Comparison of ENCODE assay signal across 18 mouse cellular contexts in genomic region chr12:70710311-70710710, GRCm38 (mm10).
A peak's percentile ranks its signal among the peaks of the same experiment; 100 is the strongest.
DNase-seq lines count a peak whose midpoint lies in the region; ATAC-seq and TF ChIP-seq lines count a peak whose summit lies in the region.
"Had no signal": no experiment of that assay in that cellular context is flagged by ENCODE, and none has a peak within 500 bp of the region (broad histone marks: within the 10 kb centered on the region; RNA-seq: fewer than 3 reads in every experiment).

No protein-coding gene starts in this region.

- no peaks in the 10 kb centered on the region for H3K79me2 ChIP-seq in liver, adult 2 months (ENCODE audit: control insufficient read depth, insufficient read depth, low read length)

- no peak overlapping the region for H3K4me3 ChIP-seq in liver, adult 2 months (ENCODE audit: insufficient read depth, low read depth, low read length)
- no peak overlapping the region for H3K4me3 ChIP-seq in liver, postnatal 0 days (ENCODE audit: low read depth, low read length)

- no peak overlapping the region for H3K27ac ChIP-seq in liver, adult 2 months (replicated peaks; ENCODE audit: insufficient read depth, low read depth, low read length)
- H3K27ac ChIP-seq in liver, postnatal 0 days (ENCODE audit: low read depth) = no peak overlapping the region

- H3K9ac ChIP-seq in liver, adult 2 months (ENCODE audit: low read depth, low read length) = no peak overlapping the region
- no peak overlapping the region for H3K9ac ChIP-seq in liver, postnatal 0 days (replicated peaks)

- 71% methylated on average over 7 of the region's 7 CpGs for WGBS in liver, adult 2 months
- WGBS in liver, postnatal 0 days (ENCODE audit: insufficient replicate concordance) = 76% methylated on average over 7 of the region's 7 CpGs

- H3K9me3 ChIP-seq in liver, postnatal 0 days (ENCODE audit: low read length) = no peaks in the 10 kb centered on the region
- H3K9me3 ChIP-seq: G1E had no signal

- TF ChIP-seq EP300 in liver, postnatal 0 days (IDR thresholded peaks at IDR 0.05; ENCODE audit: low read depth) = no peak

- no peak for TF ChIP-seq POLR2A in liver, adult 2 months (IDR thresholded peaks at IDR 0.05; ENCODE audit: extremely low read depth, insufficient read depth, low read length)

- H3K4me2 ChIP-seq in liver, postnatal 0 days (ENCODE audit: low read depth, low read length) = no peak overlapping the region

- no peaks in the 10 kb centered on the region for H3K27me3 ChIP-seq in liver, adult 2 months (ENCODE audit: control insufficient read depth, insufficient read depth, low read length)
- H3K27me3 ChIP-seq in liver, postnatal 0 days (ENCODE audit: insufficient read depth, low read length) = no peaks in the 10 kb centered on the region
- H3K27me3 ChIP-seq: CH12.LX, Patski had no signal

- no peak for ATAC-seq in liver, postnatal 0 days
- ATAC-seq: activated CD4-positive, CD25-positive, alpha-beta regulatory T cell, adult 4 months; CD4-positive, CD25-positive, alpha-beta regulatory T cell, adult 4 months; Patski had no signal

- no peak for TF ChIP-seq CTCF in liver, adult 2 months (IDR thresholded peaks at IDR 0.05; ENCODE audit: low read depth, low read length)
- no peak for TF ChIP-seq CTCF in liver, postnatal 0 days (IDR thresholded peaks at IDR 0.05; ENCODE audit: low read depth)

- DNase-seq in liver, adult 2 months (ENCODE audit: extremely low read depth, low read depth, low spot score) = peak; percentile 61
- no peak for DNase-seq in liver, postnatal 0 days
- DNase-seq: adrenal gland, adult 2 months; adrenal gland, adult 8-10 months; adrenal gland, postnatal 10 days; adrenal gland, postnatal 14 days; adrenal gland, postnatal 25 days; adrenal gland, postnatal 36 days; B cell, adult 2 months; cerebellum, adult 11 months; cerebellum, adult 11-12 months; cerebellum, adult 18-20 months; cerebellum, adult 2 months had no signal

- H3K4me1 ChIP-seq in liver, adult 2 months (ENCODE audit: control insufficient read depth, insufficient read depth, low read length) = peaks cover 19% of the 10 kb centered on the region
- peaks cover 21% of the 10 kb centered on the region for H3K4me1 ChIP-seq in liver, postnatal 0 days (ENCODE audit: insufficient read depth)

- no peaks in the 10 kb centered on the region for H3K36me3 ChIP-seq in liver, adult 2 months (ENCODE audit: control insufficient read depth, insufficient read depth, low read length)
- no peaks in the 10 kb centered on the region for H3K36me3 ChIP-seq in liver, postnatal 0 days (replicated peaks; ENCODE audit: insufficient read depth, low read length)
- H3K36me3 ChIP-seq: G1E had no signal
